Mouse (Mus musculus): Measurements from ENCODE around the gene Eml6. TPM values are rescaled to one million over a fixed set of nuclear protein-coding genes. Genes with fewer than 3 reads are reported as not detected.
"Not testable (repeated sequence)": the region's sequence is repeated elsewhere in the genome, so short reads cannot be mapped to it uniquely, and the experiment has no call there.

Eml6 gene
- total RNA-seq, 2 experiments from 2014 or later: 5.6 to 5.8 TPM

DNA sequence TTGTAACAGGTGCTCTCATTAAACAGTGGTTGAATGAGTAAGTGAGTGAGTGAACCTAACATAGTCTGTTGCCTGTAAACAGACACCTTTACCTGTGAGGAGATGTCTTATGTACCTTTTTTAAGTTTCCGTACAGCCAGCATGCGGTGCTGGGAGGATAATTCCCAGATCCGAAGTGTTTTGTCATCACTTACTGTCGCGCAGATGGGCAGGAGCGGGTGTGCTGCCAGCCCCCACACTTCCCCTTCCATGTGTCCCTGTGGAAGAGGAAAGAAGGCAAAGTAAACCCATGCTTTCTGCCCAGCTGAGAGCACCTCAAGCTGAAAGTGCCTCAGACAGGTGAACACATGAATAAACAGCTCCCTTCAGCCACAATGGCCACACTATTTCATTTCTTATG is 230.7 kb downstream of the Eml6 start:
- DNase-seq (ENCODE audit: low spot score in 2 of 2): no peak

DNA sequence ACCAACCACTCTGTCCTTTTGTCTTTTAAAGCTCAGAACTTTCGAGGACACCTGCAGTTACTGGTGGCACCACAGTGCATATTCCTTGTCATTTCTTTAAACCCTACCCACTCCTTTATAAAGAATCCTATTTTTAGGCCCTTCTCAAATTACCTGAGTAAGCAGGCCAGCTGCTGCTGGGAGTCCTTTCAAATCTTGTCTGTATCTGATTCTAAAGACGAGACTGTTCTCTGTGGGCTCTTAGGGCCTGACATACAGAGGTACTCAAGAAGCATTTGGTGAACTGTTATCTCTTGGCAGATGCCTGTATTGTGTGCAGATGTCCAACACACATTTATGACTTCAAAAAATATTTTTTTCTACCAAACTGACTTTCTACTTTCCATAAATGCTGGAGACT is 231.4 kb downstream of the Eml6 start:
- DNase-seq (ENCODE audit: low spot score in 2 of 2): no peak

DNA sequence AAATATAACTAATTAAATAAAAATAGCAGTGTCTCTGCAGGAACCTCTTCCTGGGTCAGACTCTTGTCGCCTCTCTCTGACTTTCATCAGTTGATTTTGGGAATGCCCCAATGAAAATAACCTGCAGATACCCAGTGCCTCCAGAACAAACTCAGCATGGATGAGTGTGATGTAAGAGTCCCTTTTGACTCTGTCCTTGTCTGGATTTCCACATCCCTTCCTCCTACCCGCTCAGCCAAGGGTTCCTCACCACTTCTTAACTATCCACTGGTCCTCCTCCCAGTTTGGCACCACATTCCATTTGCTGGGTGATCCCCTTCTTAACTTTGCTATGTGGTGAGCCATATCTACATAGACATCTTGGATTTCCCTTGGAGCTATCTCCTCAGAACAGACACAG is 235.0 kb downstream of the Eml6 start:
- no peak for DNase-seq (ENCODE audit: low spot score in 2 of 2)

DNA sequence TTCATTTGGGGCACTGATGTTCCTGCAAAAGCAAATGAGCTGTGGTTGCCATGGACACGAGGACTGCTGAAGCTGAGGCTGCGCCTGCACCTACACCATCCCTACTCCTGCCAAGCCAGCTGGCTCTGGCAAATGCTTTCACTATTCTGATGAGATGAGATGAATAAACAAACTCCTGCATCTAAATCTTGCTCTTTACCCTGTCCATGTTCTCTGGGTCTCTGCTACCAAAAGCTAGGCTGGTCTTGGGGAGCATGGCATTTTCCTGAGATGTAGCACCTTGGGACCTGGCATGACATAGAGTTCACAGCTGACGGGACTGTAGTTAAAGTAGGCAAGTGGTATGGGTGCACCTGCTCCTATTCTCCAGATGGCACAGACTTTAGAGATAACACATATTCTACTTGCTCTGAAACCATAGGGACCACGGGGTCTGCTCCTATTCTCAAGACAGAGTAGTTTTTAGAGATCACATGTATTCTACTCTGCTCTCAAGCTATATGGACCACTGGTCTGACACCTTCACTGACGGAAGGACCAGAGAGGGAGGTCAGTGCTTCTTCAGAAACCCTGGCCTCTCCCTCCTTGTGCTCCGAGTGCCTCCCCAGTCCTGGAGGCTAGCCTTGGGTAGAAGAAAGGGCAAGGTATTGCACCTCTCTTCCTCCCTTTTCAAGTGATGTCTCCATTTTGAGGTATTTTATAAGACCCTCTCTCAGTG is 236.8 kb downstream of the Eml6 start:
- DNase-seq (ENCODE audit: low spot score in 2 of 2): no peak

- DNase-seq (ENCODE audit: low spot score in 2 of 2): no peak
Observed at GRCm38 (mm10) chr11:29788499-29788898, 237.3 kb downstream of the Eml6 start.

DNA sequence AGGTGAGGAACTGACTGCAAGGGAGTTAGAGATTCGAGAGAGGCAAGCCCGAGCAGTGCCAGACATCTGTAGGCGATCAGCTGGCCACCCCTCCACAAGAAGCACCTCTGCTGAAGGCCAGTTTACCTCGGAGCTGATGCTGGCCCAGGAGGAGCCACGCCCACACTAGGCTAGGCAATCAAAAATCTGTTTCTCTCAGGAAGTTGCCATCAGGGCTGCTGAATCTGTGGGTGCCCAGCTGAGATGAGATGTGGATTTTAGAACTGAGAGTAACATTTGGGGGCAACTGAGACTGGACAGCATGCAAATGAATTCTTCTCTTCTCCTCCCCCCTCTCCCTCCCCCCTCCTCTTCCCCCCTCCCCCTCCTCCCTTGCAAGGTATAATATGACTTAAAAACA is 238.4 kb downstream of the Eml6 start:
- DNase-seq (ENCODE audit: low spot score in 2 of 2): no peak

DNA sequence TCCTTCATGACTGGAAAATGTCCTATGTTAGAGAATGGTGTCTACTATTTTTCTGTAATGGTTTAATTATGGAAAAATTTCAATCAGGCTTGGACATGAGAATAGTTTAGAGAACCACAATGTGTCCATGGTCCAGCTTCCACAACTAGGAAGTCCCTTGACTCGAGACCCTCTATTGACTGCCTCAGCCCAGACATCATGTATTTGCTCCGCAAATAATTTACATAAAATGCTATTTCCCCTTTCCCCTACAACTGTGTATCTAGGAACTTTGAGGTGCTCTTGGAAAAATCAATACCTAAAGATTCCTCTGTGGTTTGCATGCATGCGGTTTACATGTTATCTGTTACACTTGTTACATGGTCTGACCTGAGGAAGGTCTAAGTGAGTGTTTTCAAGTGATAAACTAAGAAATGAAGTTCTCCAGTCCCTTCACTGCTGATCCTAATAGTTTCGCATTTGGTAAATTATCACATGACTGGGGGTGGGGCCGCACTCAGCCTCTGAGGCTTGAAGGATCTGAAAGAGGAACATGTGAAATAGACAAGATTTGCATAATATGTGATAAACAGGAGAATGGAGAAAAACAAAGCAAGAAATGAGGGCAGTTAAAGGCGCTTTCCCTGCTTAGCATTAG is 239.1 kb downstream of the Eml6 start:
- DNase-seq (ENCODE audit: low spot score in 2 of 2): no peak

- no peak for DNase-seq (ENCODE audit: low spot score in 2 of 2)
Observed at GRCm38 (mm10) chr11:29779409-29780026, 246.3 kb downstream of the Eml6 start.

DNA sequence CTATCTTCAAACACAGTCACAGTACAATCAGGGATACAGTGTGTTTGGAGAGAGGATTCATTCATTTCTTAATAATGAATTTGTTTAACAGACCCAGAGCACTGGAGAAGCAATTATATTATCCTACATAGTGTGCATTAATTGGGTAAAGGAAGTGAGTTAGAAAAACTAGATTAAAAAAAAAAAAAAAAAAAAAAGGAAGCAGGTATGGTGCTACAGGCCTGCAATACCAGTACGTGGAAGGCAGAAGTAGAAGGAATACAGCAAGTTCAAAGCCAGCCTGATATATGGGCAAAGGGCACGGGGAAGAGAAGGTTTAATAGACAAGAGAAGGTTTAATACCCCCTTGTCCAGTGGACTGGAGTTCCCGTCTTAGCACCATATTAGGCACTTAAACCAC is 246.9 kb downstream of the Eml6 start:
- no peak for DNase-seq (ENCODE audit: low spot score in 2 of 2)

DNA sequence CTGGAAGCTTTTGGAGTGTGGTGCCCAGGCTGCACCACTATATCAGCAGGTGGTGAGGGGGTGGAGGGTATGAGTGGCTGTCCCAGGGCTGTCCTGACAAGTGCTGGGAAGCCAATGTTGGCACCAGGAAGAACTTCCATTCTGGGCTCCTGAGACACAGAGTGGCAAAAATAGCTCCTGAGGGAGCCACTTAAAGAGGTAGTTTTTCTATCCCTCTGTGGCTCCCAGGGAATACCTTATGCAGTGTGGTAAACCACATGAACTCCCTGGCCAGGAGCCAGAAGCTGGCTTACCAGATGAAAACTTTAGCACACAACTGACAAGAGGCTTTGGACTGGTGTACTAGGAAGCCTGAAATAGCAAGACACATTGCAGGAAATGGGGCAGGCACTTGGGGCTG is 247.9 kb downstream of the Eml6 start:
- DNase-seq (ENCODE audit: low spot score in 2 of 2): no peak

- DNase-seq (ENCODE audit: low spot score in 2 of 2): no peak
Observed at GRCm38 (mm10) chr11:29774760-29775159, 251.1 kb downstream of the Eml6 start.

GRCm38 (mm10) chr11:29774296-29774695 is 251.5 kb downstream of the Eml6 start:
- DNase-seq (ENCODE audit: low spot score in 2 of 2): no peak

GRCm38 (mm10) chr11:29772279-29772678 is 253.6 kb downstream of the Eml6 start:
- no peak for DNase-seq (ENCODE audit: low spot score in 2 of 2)

- DNase-seq (ENCODE audit: low spot score in 2 of 2): no peak
Observed at GRCm38 (mm10) chr11:29770666-29771400, 255.0 kb downstream of the Eml6 start.

- DNase-seq (ENCODE audit: low spot score in 2 of 2): no peak
Observed at GRCm38 (mm10) chr11:29768523-29768922, 257.3 kb downstream of the Eml6 start.

GRCm38 (mm10) chr11:29766313-29766982 is 259.4 kb downstream of the Eml6 start:
- DNase-seq (ENCODE audit: low spot score in 2 of 2): no peak

- DNase-seq (ENCODE audit: low spot score in 2 of 2): no peak
Observed at GRCm38 (mm10) chr11:29765063-29765462, 260.8 kb downstream of the Eml6 start.

DNA sequence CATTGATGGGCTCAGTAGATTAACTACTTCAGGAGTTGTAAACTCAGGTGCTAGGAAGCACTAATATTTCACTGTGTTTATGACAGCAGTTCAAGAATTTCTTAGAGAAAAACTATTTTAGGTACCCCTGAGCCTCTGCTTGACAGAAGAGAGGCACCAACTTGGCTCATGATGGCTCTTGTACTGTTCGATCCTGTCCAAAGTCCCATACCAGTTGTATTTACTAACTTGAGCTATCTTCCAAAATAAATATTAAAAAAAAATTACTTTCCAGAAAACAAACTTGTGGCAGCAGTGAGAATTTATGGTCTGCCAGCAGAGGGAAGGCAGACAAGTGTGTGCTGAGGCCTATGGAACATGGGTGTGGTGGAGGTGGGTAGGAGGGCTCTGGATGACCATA is 263.1 kb downstream of the Eml6 start:
- DNase-seq (ENCODE audit: low spot score in 2 of 2): no peak

DNA sequence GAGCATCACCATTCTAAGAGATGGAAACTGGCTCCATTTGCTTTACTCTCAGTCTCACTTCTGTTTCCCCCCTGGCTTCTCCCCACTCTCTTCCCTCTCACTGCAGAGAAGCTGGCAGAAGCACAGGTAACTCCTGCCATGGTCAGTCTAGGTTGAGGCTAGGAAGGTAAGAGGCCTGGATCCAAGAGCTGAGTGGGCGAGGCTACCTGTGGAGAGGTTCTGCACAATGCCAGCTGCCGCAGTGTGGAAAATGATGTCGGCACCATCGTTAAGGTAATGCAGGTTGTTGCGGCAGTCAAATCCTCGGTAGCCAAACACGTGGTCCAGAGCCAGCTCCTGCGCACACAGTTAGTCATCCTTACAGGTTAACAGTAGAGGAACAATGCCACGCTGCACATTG is 264.4 kb downstream of the Eml6 start:
- DNase-seq (ENCODE audit: low spot score in 2 of 2): no peak

- DNase-seq (ENCODE audit: low spot score in 2 of 2): no peak
Observed at GRCm38 (mm10) chr11:29758617-29759016, 267.2 kb downstream of the Eml6 start.

- DNase-seq (ENCODE audit: low spot score in 2 of 2): not testable (repeated sequence)
Observed at GRCm38 (mm10) chr11:29756007-29756406, 269.8 kb downstream of the Eml6 start.
